Mouse (Mus musculus): ENCODE data around the gene Rint1. TPM values are rescaled to one million over a fixed set of nuclear protein-coding genes. Genes with fewer than 3 reads are reported as not detected.

The Rint1 gene
- 40.8 TPM for total RNA-seq (2023)

DNA sequence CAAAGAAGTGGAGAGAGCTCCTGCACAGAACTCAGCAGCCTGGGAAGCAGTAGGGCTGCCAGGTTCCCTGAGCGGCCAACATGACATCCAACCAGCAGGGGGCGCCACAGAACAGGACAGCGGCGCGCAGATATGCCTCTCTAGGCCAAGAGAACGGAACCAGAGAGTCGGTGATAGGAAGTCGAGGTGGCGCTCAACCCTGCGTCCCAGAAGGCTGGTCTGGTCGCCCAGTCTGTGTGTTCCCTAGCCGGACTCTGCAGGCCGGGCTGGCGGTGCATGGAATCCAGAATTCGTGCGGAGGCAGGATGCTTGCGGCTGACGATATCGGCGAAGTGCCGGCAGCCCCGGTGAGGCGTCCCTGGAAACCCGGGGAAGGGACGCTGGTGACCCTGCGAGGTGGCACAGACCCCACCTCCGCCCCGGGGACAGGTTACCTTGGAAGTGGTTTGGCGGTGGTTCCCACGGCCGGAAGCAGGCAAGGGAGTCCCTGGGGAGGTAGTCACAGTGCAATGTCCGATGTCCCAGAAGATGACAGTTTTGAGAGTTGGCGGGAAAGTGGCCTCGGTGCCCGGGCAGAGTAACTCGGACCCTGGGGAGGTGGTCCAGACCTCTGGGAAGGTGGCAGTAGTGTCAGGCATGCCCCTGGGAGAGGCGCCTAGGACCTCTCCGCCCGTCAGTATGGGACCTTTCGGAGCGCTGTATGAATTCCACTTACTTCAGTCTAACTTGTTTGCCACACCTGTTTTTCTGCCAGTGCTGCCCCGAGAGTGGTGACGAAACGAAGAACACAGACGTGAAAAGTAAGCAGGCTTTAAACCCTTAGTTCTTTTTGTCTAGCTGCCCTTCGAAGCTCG lies at the start of gene Rint1:
TSS of gene Rint1 (plus strand) at position 176 of the 854 bp plus-strand sequence.

DNA sequence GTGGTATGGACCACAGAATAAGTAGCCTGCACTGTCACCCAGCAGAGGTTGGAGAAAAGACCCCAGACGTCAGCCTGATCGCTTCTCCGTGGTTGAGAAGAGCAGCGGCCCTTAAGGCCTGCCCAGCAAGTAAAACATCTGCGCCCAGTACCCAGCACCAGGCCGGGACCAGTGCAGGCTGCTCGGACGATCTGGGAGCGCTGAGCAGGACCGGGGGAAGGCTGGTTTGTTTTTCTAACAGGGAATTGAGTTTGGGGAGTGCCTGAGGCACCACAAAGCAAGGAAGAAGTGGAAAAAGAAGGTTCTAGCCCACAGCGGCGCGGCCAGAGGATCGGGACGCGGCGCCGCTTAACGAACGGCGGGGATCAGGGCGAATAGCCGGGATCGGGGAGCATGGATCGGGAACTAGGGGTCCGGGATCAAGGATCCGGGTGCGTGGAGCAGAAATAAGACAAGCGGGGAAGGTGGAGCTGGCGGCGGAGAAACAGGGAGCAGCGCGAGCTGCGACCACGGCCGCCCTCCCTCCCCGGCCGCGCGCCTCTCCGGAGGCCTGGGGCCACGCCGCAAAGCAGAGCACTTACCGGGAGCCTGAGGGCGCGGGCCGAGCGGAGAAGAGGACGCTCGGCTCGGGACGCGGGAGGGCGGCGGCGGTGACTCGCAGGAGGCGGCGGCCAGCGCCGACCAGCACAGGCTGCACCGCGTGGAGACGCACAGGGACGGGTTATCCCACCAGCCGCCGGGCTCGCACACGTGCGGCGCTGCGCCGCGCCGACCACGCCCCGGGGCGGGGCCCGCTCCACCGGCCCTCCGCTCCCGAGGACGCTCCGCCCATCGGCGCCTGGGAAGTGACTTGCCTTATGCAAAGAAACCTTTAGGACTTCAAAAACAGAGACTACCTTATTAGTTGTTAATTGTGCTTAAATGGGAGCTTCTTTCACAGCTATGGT lies 4.3 kb upstream of the Rint1 start, which contains the start of gene Pus7:
TSS of gene Pus7 (minus strand) at position 781 of the 947 bp plus-strand sequence.

DNA sequence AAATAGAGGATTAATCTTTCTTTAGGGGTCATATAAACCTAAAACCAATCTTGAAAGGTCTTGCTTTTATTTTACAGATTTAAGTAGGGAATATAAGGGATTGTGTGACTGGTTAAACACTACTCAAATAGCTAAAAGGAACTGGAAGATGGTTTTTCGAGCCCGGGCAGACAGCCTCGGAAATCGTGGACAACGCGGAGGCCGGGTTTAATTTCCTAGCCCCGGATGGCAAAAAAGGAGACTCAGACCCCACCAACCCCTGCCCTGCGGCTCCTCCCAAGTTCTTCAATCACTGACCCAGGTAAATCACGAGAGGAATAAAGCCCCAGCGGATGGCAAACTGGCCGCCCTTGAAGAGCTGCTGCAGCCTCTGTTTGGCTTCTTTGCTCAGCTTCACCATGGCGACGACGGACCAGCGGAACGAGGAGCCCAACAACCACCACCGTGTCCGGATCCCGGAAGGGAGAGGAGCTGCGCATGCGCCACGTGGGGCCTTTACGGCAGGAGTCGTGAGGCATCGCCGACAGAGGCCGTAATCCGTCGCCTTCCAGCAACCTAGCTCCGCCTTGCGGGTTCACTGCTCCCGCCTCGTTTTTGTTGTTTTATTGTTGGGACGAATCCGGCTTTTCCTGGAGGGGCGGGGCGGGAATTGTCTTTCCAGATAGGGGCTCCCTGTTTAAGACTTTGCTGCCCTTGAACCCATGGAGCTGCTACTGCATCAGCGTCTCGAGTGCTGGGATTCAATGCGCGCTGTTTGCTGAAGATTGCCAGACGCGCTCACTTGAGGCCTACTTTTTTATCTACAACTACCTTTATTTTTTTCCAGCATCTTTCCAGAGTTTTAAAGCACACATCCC lies 56.4 kb downstream of the Rint1 start, which contains the start of gene Tomm7:
TSS of gene Tomm7 (minus strand) at position 488 of the 857 bp plus-strand sequence.

Other genes with a start within 250 kb of the Rint1 start
- gene Srpk2, start 103.1 kb upstream of the Rint1 start, total RNA-seq (2023) = 105 TPM
- gene Pus7, start 4.0 kb upstream of the Rint1 start, total RNA-seq (2023) = 29.8 TPM
- 42.7 TPM for gene Tomm7, start 56.5 kb downstream of the Rint1 start, total RNA-seq (2023)
- 15.2 TPM for gene Fam126a, start 243.0 kb downstream of the Rint1 start, total RNA-seq (2023)

Measured in CD4-positive naive resting alpha-beta T cell, adult 76 days (primary cell).